Mouse (Mus musculus) brain, embryonic 14.5 days (tissue): ENCODE measurements around the gene Arrdc2.
A peak's percentile ranks its signal among the peaks of the same experiment; 100 is the strongest.

ENCODE experiments used
- CTCF ChIP-seq: fragments of 200-500 bp; IDR thresholded peaks from 2 replicates; pipeline ENCODE4 v1.5.1; 2012; ENCODE audit warnings: inconsistent platforms, mild to moderate bottlenecking, moderate library complexity, borderline replicate concordance; ENCODE audit not compliant: insufficient read depth, insufficient read length; ENCODE audit errors: extremely low read depth
- POLR2A ChIP-seq: fragments of 200-500 bp; IDR thresholded peaks from 2 replicates; pipeline ENCODE4 v1.6.1; 2012; ENCODE audit warnings: mild to moderate bottlenecking, inconsistent platforms, borderline replicate concordance; ENCODE audit not compliant: poor library complexity, insufficient read depth, insufficient read length, severe bottlenecking; ENCODE audit errors: extremely low read depth

GRCm38 (mm10) chr8:70791975-70792691, 47.4 kb downstream of the Arrdc2 start:
- TF ChIP-seq CTCF: no peak
- peak; percentile 82 for TF ChIP-seq POLR2A
